Mouse (Mus musculus): ENCODE measurements at regions not wholly inside any gene's neighbourhood (a gene's known extent, or its start where the extent isn't known, plus 50 kb on each side); places are given as distances from the start of the nearest gene placed in this dataset.

- Histone ChIP-seq H3K36me3 (ENCODE audit: insufficient read depth, low read length) (no peaks in the 10 kb centered on the region), H3K27ac (no peak overlapping the region), H3K4me2 (ENCODE audit: low read length) (no peak overlapping the region), H3K27me3 (ENCODE audit: insufficient read depth, low read length) (no peaks in the 10 kb centered on the region), H3K4me1 (replicated peaks; ENCODE audit: insufficient read depth, low read length) (no peaks in the 10 kb centered on the region), H3K4me3 (replicated peaks; ENCODE audit: low read depth, low read length) (no peak overlapping the region), H3K9me3 (replicated peaks; ENCODE audit: low read length) (no peaks in the 10 kb centered on the region), H3K9ac (ENCODE audit: low read depth, low read length) (no peak overlapping the region)
- DNase-seq (ENCODE audit: low spot score) (no peak), ATAC-seq (replicated peaks; ENCODE audit: low FRiP score, low read depth) (no peak; the same call in 1 of the 2 replicates)
- no peak; the same call in 1 of the 2 replicates for TF ChIP-seq CTCF (IDR thresholded peaks at IDR 0.05; ENCODE audit: low read depth)
- WGBS: 87% methylated on average over 7 of the region's 7 CpGs
Measured at GRCm38 (mm10) chr8:115626396-115627136, 81.0 kb downstream of the Maf start.

- H3K4me3 ChIP-seq (replicated peaks; ENCODE audit: low read depth, low read length): no peak overlapping the region
- H3K36me3 ChIP-seq (ENCODE audit: insufficient read depth, low read length): no peaks in the 10 kb centered on the region
- no peaks in the 10 kb centered on the region for H3K27me3 ChIP-seq (ENCODE audit: insufficient read depth, low read length)
- H3K9me3 ChIP-seq (replicated peaks; ENCODE audit: low read length): no peaks in the 10 kb centered on the region
- ATAC-seq (replicated peaks; ENCODE audit: low FRiP score, low read depth) (no peak), DNase-seq (ENCODE audit: low spot score) (no peak)
- H3K27ac ChIP-seq: no peak overlapping the region
- 97% methylated on average over 1 of the region's 1 CpGs for WGBS
- no peak overlapping the region for H3K9ac ChIP-seq (ENCODE audit: low read depth, low read length)
- no peak overlapping the region for H3K4me2 ChIP-seq (ENCODE audit: low read length)
- H3K4me1 ChIP-seq (replicated peaks; ENCODE audit: insufficient read depth, low read length): no peaks in the 10 kb centered on the region
- TF ChIP-seq CTCF (IDR thresholded peaks at IDR 0.05; ENCODE audit: low read depth): no peak
Measured at GRCm38 (mm10) chr8:115625072-115625471, 82.5 kb downstream of the Maf start.

- Histone ChIP-seq H3K4me3 (replicated peaks; ENCODE audit: low read depth, low read length) (no peak overlapping the region), H3K9me3 (replicated peaks; ENCODE audit: low read length) (no peaks in the 10 kb centered on the region), H3K9ac (ENCODE audit: low read depth, low read length) (no peak overlapping the region), H3K36me3 (ENCODE audit: insufficient read depth, low read length) (no peaks in the 10 kb centered on the region), H3K4me1 (replicated peaks; ENCODE audit: insufficient read depth, low read length) (no peaks in the 10 kb centered on the region), H3K4me2 (ENCODE audit: low read length) (no peak overlapping the region), H3K27ac (no peak overlapping the region), H3K27me3 (ENCODE audit: insufficient read depth, low read length) (no peaks in the 10 kb centered on the region)
- 68% methylated on average over 13 of the region's 13 CpGs for WGBS
- no peak for TF ChIP-seq CTCF (IDR thresholded peaks at IDR 0.05; ENCODE audit: low read depth)
- DNase-seq (ENCODE audit: low spot score): peak; percentile 21
- no peak for ATAC-seq (replicated peaks; ENCODE audit: low FRiP score, low read depth)
Measured at GRCm38 (mm10) chr8:115618049-115618760, 89.4 kb downstream of the Maf start.

- H3K9me3 ChIP-seq (replicated peaks; ENCODE audit: low read length): no peaks in the 10 kb centered on the region
- no peak overlapping the region for H3K4me2 ChIP-seq (ENCODE audit: low read length)
- H3K27me3 ChIP-seq (ENCODE audit: insufficient read depth, low read length): no peaks in the 10 kb centered on the region
- no peak overlapping the region for H3K27ac ChIP-seq
- ATAC-seq (replicated peaks; ENCODE audit: low FRiP score, low read depth): no peak
- WGBS: 86% methylated on average over 9 of the region's 9 CpGs
- H3K36me3 ChIP-seq (ENCODE audit: insufficient read depth, low read length): no peaks in the 10 kb centered on the region
- no peak for DNase-seq (ENCODE audit: low spot score)
- H3K4me1 ChIP-seq (replicated peaks; ENCODE audit: insufficient read depth, low read length): no peaks in the 10 kb centered on the region
- no peak overlapping the region for H3K9ac ChIP-seq (ENCODE audit: low read depth, low read length)
- TF ChIP-seq CTCF (IDR thresholded peaks at IDR 0.05; ENCODE audit: low read depth): no peak
- no peak overlapping the region for H3K4me3 ChIP-seq (replicated peaks; ENCODE audit: low read depth, low read length)
Measured at GRCm38 (mm10) chr8:115616871-115617605, 90.6 kb downstream of the Maf start.

- Histone ChIP-seq H3K4me1 (replicated peaks; ENCODE audit: insufficient read depth, low read length) (no peaks in the 10 kb centered on the region), H3K9me3 (replicated peaks; ENCODE audit: low read length) (no peaks in the 10 kb centered on the region), H3K36me3 (ENCODE audit: insufficient read depth, low read length) (no peaks in the 10 kb centered on the region), H3K27ac (no peak overlapping the region), H3K4me2 (ENCODE audit: low read length) (no peak overlapping the region), H3K9ac (ENCODE audit: low read depth, low read length) (no peak overlapping the region), H3K27me3 (ENCODE audit: insufficient read depth, low read length) (no peaks in the 10 kb centered on the region), H3K4me3 (replicated peaks; ENCODE audit: low read depth, low read length) (no peak overlapping the region)
- DNase-seq (ENCODE audit: low spot score) (peak; percentile 40), ATAC-seq (replicated peaks; ENCODE audit: low FRiP score, low read depth) (no peak)
- WGBS: 67% methylated on average over 5 of the region's 5 CpGs
- no peak for TF ChIP-seq CTCF (IDR thresholded peaks at IDR 0.05; ENCODE audit: low read depth)
Measured at GRCm38 (mm10) chr8:115613946-115614584, 93.5 kb downstream of the Maf start.

- no peaks in the 10 kb centered on the region for H3K27me3 ChIP-seq (ENCODE audit: insufficient read depth, low read length)
- H3K9me3 ChIP-seq (replicated peaks; ENCODE audit: low read length): no peaks in the 10 kb centered on the region
- H3K27ac ChIP-seq: no peak overlapping the region
- peak; percentile 13 for DNase-seq (ENCODE audit: low spot score)
- no peaks in the 10 kb centered on the region for H3K4me1 ChIP-seq (replicated peaks; ENCODE audit: insufficient read depth, low read length)
- no peak for ATAC-seq (replicated peaks; ENCODE audit: low FRiP score, low read depth)
- H3K4me3 ChIP-seq (replicated peaks; ENCODE audit: low read depth, low read length): no peak overlapping the region
- WGBS: 85% methylated on average over 3 of the region's 3 CpGs
- no peaks in the 10 kb centered on the region for H3K36me3 ChIP-seq (ENCODE audit: insufficient read depth, low read length)
- no peak overlapping the region for H3K9ac ChIP-seq (ENCODE audit: low read depth, low read length)
- TF ChIP-seq CTCF (IDR thresholded peaks at IDR 0.05; ENCODE audit: low read depth): no peak
- H3K4me2 ChIP-seq (ENCODE audit: low read length): no peak overlapping the region
Measured at GRCm38 (mm10) chr8:115612119-115612518, 95.5 kb downstream of the Maf start.
